Mouse (Mus musculus): ENCODE measurements around the gene Tnfrsf8.

GRCm38 (mm10) chr4:145251546-145251945, 63.4 kb downstream of the Tnfrsf8 start:
- TF ChIP-seq ZNF384 (IDR thresholded peaks at IDR 0.05; ENCODE audit: low read depth, low read length) (no peak), ZMIZ1 (IDR thresholded peaks at IDR 0.05; ENCODE audit: low read depth, low read length) (no peak), CTCF (conservative IDR thresholded peaks at IDR 0.05 in 1 of 2, IDR thresholded peaks at IDR 0.05 in 1 of 2; ENCODE audit: low read depth in 2 of 2, low read length in 2 of 2) (no peak), POLR2A (IDR thresholded peaks at IDR 0.05; ENCODE audit: low read depth, low read length) (no peak), MAFK (IDR thresholded peaks at IDR 0.05; ENCODE audit: insufficient replicate concordance, low read length) (no peak), CHD2 (IDR thresholded peaks at IDR 0.05; ENCODE audit: low read length) (no peak), EP300 (IDR thresholded peaks at IDR 0.05; ENCODE audit: low read length) (no peak), E2F4 (IDR thresholded peaks at IDR 0.05; ENCODE audit: insufficient replicate concordance, low read depth, low read length) (no peak), HCFC1 (IDR thresholded peaks at IDR 0.05; ENCODE audit: low read depth, low read length) (no peak), POLR2AphosphoS2 (IDR thresholded peaks at IDR 0.05; ENCODE audit: low read depth, low read length) (no peak), MAZ (IDR thresholded peaks at IDR 0.05; ENCODE audit: low read depth, low read length) (no peak), RCOR1 (conservative IDR thresholded peaks at IDR 0.05; ENCODE audit: low read depth, low read length) (no peak), NELFE (IDR thresholded peaks at IDR 0.05; ENCODE audit: low read depth, low read length) (no peak)
